Mouse (Mus musculus): ENCODE measurements at regions not wholly inside any gene's neighbourhood (a gene's known extent, or its start where the extent isn't known, plus 50 kb on each side); places are given as distances from the start of the nearest gene placed in this dataset.

DNA sequence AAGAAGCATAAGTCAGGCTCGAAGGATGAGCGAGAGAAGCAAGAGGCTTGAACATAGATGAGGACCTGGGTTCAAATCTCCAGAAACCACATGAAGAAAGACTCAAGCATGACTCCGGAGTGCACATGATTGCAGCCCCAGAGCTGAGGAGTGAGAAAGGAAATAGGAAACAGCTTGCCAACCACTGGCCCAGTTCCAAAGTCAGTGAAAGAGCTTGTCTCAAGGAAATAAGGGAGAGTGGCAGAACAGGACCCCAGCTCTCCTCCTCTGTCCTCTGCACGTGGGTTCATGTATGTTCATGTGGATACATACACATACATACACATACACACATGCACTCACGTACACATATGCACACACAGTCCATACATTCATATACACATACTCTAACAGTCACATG lies 156.9 kb upstream of the Spred2 start:
- Histone ChIP-seq H3K27me3 (ENCODE audit: control insufficient read depth, insufficient read depth, low read length) (no peaks in the 10 kb centered on the region), H3K9ac (ENCODE audit: low read depth, low read length) (no peak overlapping the region), H3K4me3 (no peak overlapping the region), H3K36me3 (ENCODE audit: control insufficient read depth, insufficient read depth, low read length) (no peaks in the 10 kb centered on the region), H3K27ac (no peak overlapping the region), H3K4me1 (ENCODE audit: control insufficient read depth, insufficient read depth, low read length) (no peaks in the 10 kb centered on the region), H3K79me2 (replicated peaks; ENCODE audit: control insufficient read depth, insufficient read depth, low read length) (no peaks in the 10 kb centered on the region)
- intact Hi-C loops (cut with DNase I): loop anchor here (10.0 kb wide), 1 partner anchor 1613 kb away; no protein-coding TSS in a partner anchor
- 74% methylated on average over 5 of the region's 5 CpGs for WGBS
- DNase-seq: no peak
- TF ChIP-seq CTCF (IDR thresholded peaks at IDR 0.05) (no peak), POLR2A (IDR thresholded peaks at IDR 0.05; ENCODE audit: insufficient read depth, low read depth, low read length) (no peak), EP300 (IDR thresholded peaks at IDR 0.05; ENCODE audit: insufficient read depth, low read depth, low read length) (no peak)

GRCm38 (mm10) chr11:19767871-19768270 lies 156.3 kb upstream of the Spred2 start:
- WGBS: 87% methylated on average over 9 of the region's 9 CpGs
- Histone ChIP-seq H3K4me1 (ENCODE audit: control insufficient read depth, insufficient read depth, low read length) (no peaks in the 10 kb centered on the region), H3K27ac (no peak overlapping the region), H3K9ac (ENCODE audit: low read depth, low read length) (no peak overlapping the region), H3K4me3 (no peak overlapping the region), H3K79me2 (replicated peaks; ENCODE audit: control insufficient read depth, insufficient read depth, low read length) (no peaks in the 10 kb centered on the region), H3K36me3 (ENCODE audit: control insufficient read depth, insufficient read depth, low read length) (no peaks in the 10 kb centered on the region), H3K27me3 (ENCODE audit: control insufficient read depth, insufficient read depth, low read length) (no peaks in the 10 kb centered on the region)
- DNase-seq: no peak
- TF ChIP-seq CTCF (IDR thresholded peaks at IDR 0.05) (no peak), EP300 (IDR thresholded peaks at IDR 0.05; ENCODE audit: insufficient read depth, low read depth, low read length) (no peak), POLR2A (IDR thresholded peaks at IDR 0.05; ENCODE audit: insufficient read depth, low read depth, low read length) (no peak)
- intact Hi-C loops (cut with DNase I): loop anchor here (10.0 kb wide), 1 partner anchor 1613 kb away; no protein-coding TSS in a partner anchor

- no peak overlapping the region for H3K27ac ChIP-seq
- no peak for DNase-seq
- H3K27me3 ChIP-seq (ENCODE audit: control insufficient read depth, insufficient read depth, low read length): no peaks in the 10 kb centered on the region
- no peaks in the 10 kb centered on the region for H3K79me2 ChIP-seq (replicated peaks; ENCODE audit: control insufficient read depth, insufficient read depth, low read length)
- intact Hi-C loops (cut with DNase I): loop anchor here (10.0 kb wide), 1 partner anchor 1614 kb away; no protein-coding TSS in a partner anchor
- H3K4me1 ChIP-seq (ENCODE audit: control insufficient read depth, insufficient read depth, low read length): no peaks in the 10 kb centered on the region
- no peak overlapping the region for H3K9ac ChIP-seq (ENCODE audit: low read depth, low read length)
- H3K4me3 ChIP-seq: no peak overlapping the region
- WGBS: 91% methylated on average over 1 of the region's 1 CpGs
- TF ChIP-seq POLR2A (IDR thresholded peaks at IDR 0.05; ENCODE audit: insufficient read depth, low read depth, low read length) (no peak), EP300 (IDR thresholded peaks at IDR 0.05; ENCODE audit: insufficient read depth, low read depth, low read length) (no peak), CTCF (IDR thresholded peaks at IDR 0.05) (no peak)
- no peaks in the 10 kb centered on the region for H3K36me3 ChIP-seq (ENCODE audit: control insufficient read depth, insufficient read depth, low read length)
Observed at GRCm38 (mm10) chr11:19768962-19769361, 155.2 kb upstream of the Spred2 start.

DNA sequence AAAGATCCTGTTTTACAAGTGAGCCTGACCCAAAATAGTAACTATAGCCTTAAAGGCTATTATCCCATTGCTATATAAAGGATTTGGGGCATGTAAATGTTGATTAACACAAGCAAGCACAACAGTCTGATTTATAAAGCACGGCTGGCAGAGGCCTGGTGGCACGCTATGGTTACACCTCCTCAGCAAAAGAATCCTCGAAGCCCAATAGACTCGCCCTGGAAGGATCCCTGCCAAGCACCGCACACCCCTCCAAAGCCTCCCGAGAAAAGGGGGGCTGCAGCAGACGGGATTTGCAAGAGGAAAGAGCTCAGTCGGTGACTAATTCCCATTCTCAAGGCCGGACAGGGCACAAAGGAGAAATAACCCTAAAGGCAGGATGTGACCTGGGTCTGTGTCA lies 150.2 kb upstream of the Spred2 start:
- TF ChIP-seq CTCF (IDR thresholded peaks at IDR 0.05) (no peak), EP300 (IDR thresholded peaks at IDR 0.05; ENCODE audit: insufficient read depth, low read depth, low read length) (no peak), POLR2A (IDR thresholded peaks at IDR 0.05; ENCODE audit: insufficient read depth, low read depth, low read length) (no peak)
- Histone ChIP-seq H3K27me3 (ENCODE audit: control insufficient read depth, insufficient read depth, low read length) (no peaks in the 10 kb centered on the region), H3K27ac (no peak overlapping the region), H3K4me1 (ENCODE audit: control insufficient read depth, insufficient read depth, low read length) (no peaks in the 10 kb centered on the region), H3K9ac (ENCODE audit: low read depth, low read length) (no peak overlapping the region), H3K79me2 (replicated peaks; ENCODE audit: control insufficient read depth, insufficient read depth, low read length) (no peaks in the 10 kb centered on the region), H3K4me3 (no peak overlapping the region), H3K36me3 (ENCODE audit: control insufficient read depth, insufficient read depth, low read length) (no peaks in the 10 kb centered on the region)
- intact Hi-C loops (cut with DNase I): no loop called here
- no peak for DNase-seq
- WGBS: 47% methylated on average over 9 of the region's 9 CpGs

DNA sequence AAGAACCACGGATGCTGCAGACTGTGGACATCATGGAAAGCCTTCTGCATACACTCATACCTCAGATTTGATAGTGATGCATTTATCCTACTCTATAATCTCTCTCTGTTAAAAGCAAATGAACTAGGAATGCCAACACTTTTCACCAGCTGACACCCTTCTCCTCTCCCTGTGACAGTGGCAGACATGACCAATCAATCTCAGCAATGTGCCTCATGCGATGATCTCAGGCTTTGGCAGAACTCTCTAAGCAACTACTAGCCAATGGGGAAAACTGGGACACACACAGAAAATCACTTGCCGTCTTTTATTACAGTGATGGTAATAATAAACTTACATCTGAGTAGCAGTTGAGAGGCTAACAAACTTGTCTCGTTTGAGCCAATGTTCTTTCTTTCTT lies 148.4 kb upstream of the Spred2 start:
- WGBS: 80% methylated on average over 4 of the region's 4 CpGs
- no peak for DNase-seq

GRCm38 (mm10) chr11:19776473-19777200 lies 147.5 kb upstream of the Spred2 start:
- H3K9ac ChIP-seq (ENCODE audit: low read depth, low read length): no peak overlapping the region
- WGBS: 73% methylated on average over 9 of the region's 9 CpGs
- intact Hi-C loops (cut with DNase I): no loop called here
- H3K36me3 ChIP-seq (ENCODE audit: control insufficient read depth, insufficient read depth, low read length): no peaks in the 10 kb centered on the region
- no peaks in the 10 kb centered on the region for H3K4me1 ChIP-seq (ENCODE audit: control insufficient read depth, insufficient read depth, low read length)
- no peak overlapping the region for H3K4me3 ChIP-seq
- no peak for DNase-seq
- H3K79me2 ChIP-seq (replicated peaks; ENCODE audit: control insufficient read depth, insufficient read depth, low read length): no peaks in the 10 kb centered on the region
- TF ChIP-seq CTCF (IDR thresholded peaks at IDR 0.05) (no peak), POLR2A (IDR thresholded peaks at IDR 0.05; ENCODE audit: insufficient read depth, low read depth, low read length) (no peak), EP300 (IDR thresholded peaks at IDR 0.05; ENCODE audit: insufficient read depth, low read depth, low read length) (no peak)
- no peaks in the 10 kb centered on the region for H3K27me3 ChIP-seq (ENCODE audit: control insufficient read depth, insufficient read depth, low read length)
- H3K27ac ChIP-seq: no peak overlapping the region

More for the DNA sequence above, 148.4 kb upstream of the Spred2 start:
- no peak overlapping the region for H3K4me3 ChIP-seq
- no peaks in the 10 kb centered on the region for H3K36me3 ChIP-seq (ENCODE audit: control insufficient read depth, insufficient read depth, low read length)
- no peaks in the 10 kb centered on the region for H3K79me2 ChIP-seq (replicated peaks; ENCODE audit: control insufficient read depth, insufficient read depth, low read length)
- intact Hi-C loops (cut with DNase I): no loop called here
- no peaks in the 10 kb centered on the region for H3K27me3 ChIP-seq (ENCODE audit: control insufficient read depth, insufficient read depth, low read length)
- H3K9ac ChIP-seq (ENCODE audit: low read depth, low read length): no peak overlapping the region
- H3K4me1 ChIP-seq (ENCODE audit: control insufficient read depth, insufficient read depth, low read length): no peaks in the 10 kb centered on the region
- no peak overlapping the region for H3K27ac ChIP-seq
- TF ChIP-seq EP300 (IDR thresholded peaks at IDR 0.05; ENCODE audit: insufficient read depth, low read depth, low read length) (no peak), POLR2A (IDR thresholded peaks at IDR 0.05; ENCODE audit: insufficient read depth, low read depth, low read length) (no peak), CTCF (IDR thresholded peaks at IDR 0.05) (no peak)
